Mouse (Mus musculus): ENCODE measurements around the gene Hes2.

DNA sequence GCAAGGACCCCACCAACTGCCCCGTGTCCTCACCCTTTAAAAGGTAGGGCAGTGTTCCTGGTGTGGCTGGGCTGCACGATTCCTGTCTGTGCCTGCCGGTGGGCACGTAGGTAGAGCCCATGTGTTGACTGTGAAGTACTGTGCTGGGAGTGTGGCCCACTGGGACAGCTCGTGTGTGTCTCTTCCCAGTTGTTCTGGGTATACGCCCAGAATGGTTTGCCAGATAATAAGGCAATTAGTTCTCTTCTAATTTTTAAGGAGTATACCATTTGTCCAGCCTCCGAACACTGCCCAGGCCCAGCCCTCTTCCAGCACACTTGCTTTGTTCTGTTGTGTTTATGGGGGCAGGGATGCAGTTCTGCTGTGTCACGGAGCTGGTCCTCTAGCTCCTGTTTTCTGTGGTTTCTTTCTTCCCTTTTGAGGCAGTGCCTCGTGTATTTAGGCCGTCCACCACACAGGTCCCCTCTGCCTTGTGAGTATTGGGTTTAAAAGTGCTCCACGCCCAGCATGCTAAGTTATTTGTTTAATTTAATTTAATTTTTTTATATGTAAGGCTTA, 31.5 kb downstream of the Hes2 start:
- no peak for TF ChIP-seq POLR2A (IDR thresholded peaks at IDR 0.05; ENCODE audit: borderline replicate concordance, extremely low read depth, insufficient read depth, insufficient read length, poor library complexity, severe bottlenecking)
- no peak for TF ChIP-seq CTCF (IDR thresholded peaks at IDR 0.05; ENCODE audit: borderline replicate concordance, extremely low read depth, insufficient read depth, insufficient read length)

Measured in brain, embryonic 14.5 days (tissue).